13 mouse cellular contexts compared by ENCODE assay signal in genomic region chr1:135820736-135821364, GRCm38 (mm10). TPM values are rescaled to one million over a fixed set of nuclear protein-coding genes. Genes with fewer than 3 reads are reported as not detected.
DNase-seq lines count a peak whose midpoint lies in the region.
"Had no signal": no experiment of that assay in that cellular context is flagged by ENCODE, and none has a peak within 500 bp of the region (broad histone marks: within the 10 kb centered on the region; RNA-seq: fewer than 3 reads in every experiment).

No protein-coding gene starts in this region.

- no peak overlapping the region for H3K27ac ChIP-seq in midbrain, embryonic 10.5 days (replicated peaks)

- 85% methylated on average over 16 of the region's 16 CpGs for WGBS in midbrain, embryonic 10.5 days

- H3K9me3 ChIP-seq in midbrain, embryonic 10.5 days (replicated peaks) = 0 out of 2 replicates have a peak, but pooled peaks cover 2% of the 10 kb centered on the region

- no peaks in the 10 kb centered on the region for H3K36me3 ChIP-seq in midbrain, embryonic 10.5 days

- H3K27me3 ChIP-seq in midbrain, embryonic 10.5 days (ENCODE audit: low read depth, poor library complexity, severe bottlenecking) = peaks cover 70% of the 10 kb centered on the region

- no peak overlapping the region for H3K4me3 ChIP-seq in midbrain, embryonic 10.5 days

- peak; percentile 15 for DNase-seq in layer of hippocampus, adult 11-12 months (ENCODE audit: low spot score)
- no peak for DNase-seq in layer of hippocampus, adult 8-10 months (ENCODE audit: low spot score in 2 of 2)
- peak; percentile 63 for DNase-seq in 416B (ENCODE audit: low read depth)
- DNase-seq in fat pad, adult 2 months (ENCODE audit: extremely low read depth, low read depth, low spot score) = peak; percentile 57
- peak; percentile 72 for DNase-seq in kidney, postnatal 10 days
- DNase-seq in layer of hippocampus, postnatal 25 days (ENCODE audit: extremely low spot score in 1 of 2, low spot score in 1 of 2) = no peak
- no peak for DNase-seq in adipocyte (ENCODE audit: low spot score)
- DNase-seq in midbrain, embryonic 10.5 days (ENCODE audit: low spot score) = no peak
- DNase-seq: cerebellum, adult 9-11 months; gastrocnemius, postnatal 25 days; lung, postnatal 14 days had no signal

- peaks cover 18% of the 10 kb centered on the region for H3K4me1 ChIP-seq in midbrain, embryonic 10.5 days

RNA-seq across cellular contexts. Expression of gene Lad1, which starts 2.5 kb away (rescaled TPM):
- total RNA-seq in layer of hippocampus, adult 8-10 months (2022) = 1 to 10 TPM; 1.0 to 2.0 (median 1.0) TPM
- 1 to 10 TPM; 1.3 to 2.0 TPM for total RNA-seq in layer of hippocampus, postnatal 25 days (2021)
- polyA plus RNA-seq in midbrain, embryonic 10.5 days (2016; fragmentation: Nextera tagmentation; extraction: Ambion mirVana) = 0.15 and 0.59 TPM in 2 replicates
- total RNA-seq: gastrocnemius, postnatal 25 days; hematopoietic stem cell, adult 5-6 weeks had no signal

RNA-seq across cellular contexts. Expression of gene Tnnt2, which starts 15.3 kb away (rescaled TPM):
- 1 to 10 TPM; 2.7 to 6.2 (median 3.1) TPM for total RNA-seq in layer of hippocampus, adult 8-10 months (2022)
- 1 to 10 TPM; 1.3 to 1.6 TPM for total RNA-seq in layer of hippocampus, postnatal 25 days (2021)
- polyA plus RNA-seq in midbrain, embryonic 10.5 days (2016; fragmentation: Nextera tagmentation; extraction: Ambion mirVana) = 0.70 and 0.74 TPM in 2 replicates
- total RNA-seq: hematopoietic stem cell, adult 5-6 weeks had no signal

RNA-seq across cellular contexts. Expression of gene Tnni1, which starts 41.6 kb away (rescaled TPM):
- 1 to 10 TPM; 1.5 to 4.1 (median 2.9) TPM for total RNA-seq in layer of hippocampus, adult 8-10 months (2022)
- 1 to 10 TPM; 4.1 to 5.9 TPM for total RNA-seq in layer of hippocampus, postnatal 25 days (2021)
- polyA plus RNA-seq in midbrain, embryonic 10.5 days (2016; fragmentation: Nextera tagmentation; extraction: Ambion mirVana) = 0.72 and 0.78 TPM in 2 replicates
- total RNA-seq: hematopoietic stem cell, adult 5-6 weeks had no signal
- polyA plus RNA-seq: activated CD4-positive, CD25-positive, alpha-beta regulatory T cell, adult 4 months had no signal

RNA-seq across cellular contexts. Expression of gene Phlda3, which starts 54.9 kb away (rescaled TPM):
- total RNA-seq in layer of hippocampus, adult 8-10 months (2022) = 10 to 100 TPM; 12.4 to 15.9 (median 15.0) TPM
- 10 to 100 TPM; 17.2 to 22.7 TPM for total RNA-seq in layer of hippocampus, postnatal 25 days (2021)
- 20.4 and 22.8 TPM in 2 replicates for polyA plus RNA-seq in midbrain, embryonic 10.5 days (2016; fragmentation: Nextera tagmentation; extraction: Ambion mirVana)
- total RNA-seq: hematopoietic stem cell, adult 5-6 weeks had no signal

Comparison
In these comparisons a context has a peak if more than half of its experiments do, and no peak if none do; other contexts are left out.
1. DNase-seq: peak in layer of hippocampus, adult 11-12 months (single experiment), 416B (single experiment), fat pad, adult 2 months (single experiment) and kidney, postnatal 10 days (single experiment); none in layer of hippocampus, adult 8-10 months (0 of 2), layer of hippocampus, postnatal 25 days (0 of 2), adipocyte (single experiment) and midbrain, embryonic 10.5 days (single experiment).